Mouse (Mus musculus) liver, adult 2 months (tissue): ENCODE measurements around the gene Invs.

Experiments used
- CTCF ChIP-seq: fragments of 200-500 bp; IDR thresholded peaks from 2 replicates; pipeline ENCODE4 v1.5.1; 2011; ENCODE audit warnings: low read depth, low read length, control low read depth
- POLR2A ChIP-seq: fragments of 200-500 bp; IDR thresholded peaks from 2 replicates; pipeline ENCODE4 v1.6.1; 2011; ENCODE audit warnings: low read length, control low read depth; ENCODE audit not compliant: insufficient read depth; ENCODE audit errors: extremely low read depth

GRCm38 (mm10) chr4:48287086-48287757 lies 7.7 kb downstream of the Invs start:
- no peak for TF ChIP-seq CTCF
- TF ChIP-seq POLR2A, result no peak
